Mouse (Mus musculus) adipocyte (in vitro differentiated cells): Measurements from ENCODE around the gene Plxnb2.

Source experiments
- DNase-seq: peaks from one replicate; pipeline ENCODE4 v3.0.0-alpha.2; 2016; ENCODE audit warnings: low spot score

Plxnb2 gene

DNA sequence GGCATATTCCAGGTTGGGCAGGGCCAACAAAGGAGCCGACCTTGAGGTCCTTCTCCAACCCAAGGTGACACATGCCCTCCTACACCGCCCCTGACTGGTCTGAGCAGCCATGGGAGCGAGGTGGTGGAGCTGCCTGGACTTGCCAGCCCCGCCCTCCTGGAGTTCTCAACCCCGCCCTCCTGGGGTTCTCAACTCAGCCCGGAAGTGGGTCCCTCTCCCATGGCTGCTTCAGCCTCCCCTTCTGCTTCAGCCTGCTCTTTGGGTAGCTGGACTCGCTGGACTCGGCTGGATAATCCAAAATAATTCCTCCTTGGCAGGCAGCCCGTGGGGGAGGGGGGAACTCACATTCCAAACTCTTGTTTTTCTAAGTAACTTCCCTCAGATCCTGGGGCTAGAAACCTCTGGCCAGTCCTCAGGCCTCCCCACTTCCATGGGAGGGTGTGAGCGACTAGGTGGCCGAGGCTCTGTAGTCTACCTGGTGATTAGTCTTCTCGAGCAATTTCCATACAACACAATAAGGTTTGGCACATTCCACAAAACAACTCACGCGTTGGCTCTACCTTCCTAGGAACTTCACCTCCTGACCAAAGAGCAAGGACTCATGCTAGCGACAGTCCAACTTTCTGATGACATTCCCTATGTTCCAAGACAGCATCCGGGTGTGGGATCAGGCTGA lies 1.5 kb downstream of the Plxnb2 start:
- peak; percentile 69 for DNase-seq

DNA sequence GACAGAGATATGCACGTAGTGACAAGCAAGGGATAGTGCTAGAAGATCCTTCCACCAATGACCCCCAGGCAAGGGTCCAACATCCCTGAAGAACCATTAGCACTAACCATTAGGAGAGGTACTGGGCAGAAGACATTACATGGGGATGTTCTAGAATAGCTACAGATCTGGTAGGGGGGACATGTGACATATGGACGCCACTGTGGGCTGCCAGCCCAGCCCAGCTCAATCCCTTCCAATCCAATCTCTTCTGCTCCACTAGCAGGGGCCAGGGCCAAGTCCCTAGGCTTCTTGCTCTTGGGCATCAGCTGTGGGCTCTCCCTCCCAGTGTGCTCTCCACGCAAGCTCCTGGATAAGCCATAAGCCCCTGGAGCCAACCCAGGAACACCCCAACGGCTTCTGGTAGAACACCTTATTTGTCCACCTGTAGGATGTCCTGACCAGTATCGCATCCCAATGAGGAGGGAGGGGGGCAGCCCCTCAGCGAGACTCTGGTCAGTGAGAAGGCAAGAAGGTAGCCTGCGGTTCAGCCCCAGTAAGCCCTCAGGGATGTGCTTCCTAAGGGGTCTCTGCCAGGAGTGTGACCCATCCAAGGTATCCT lies 2.2 kb downstream of the Plxnb2 start:
- no peak for DNase-seq

GRCm38 (mm10) chr15:89177576-89178259 lies 2.9 kb downstream of the Plxnb2 start:
- DNase-seq, result no peak

DNA sequence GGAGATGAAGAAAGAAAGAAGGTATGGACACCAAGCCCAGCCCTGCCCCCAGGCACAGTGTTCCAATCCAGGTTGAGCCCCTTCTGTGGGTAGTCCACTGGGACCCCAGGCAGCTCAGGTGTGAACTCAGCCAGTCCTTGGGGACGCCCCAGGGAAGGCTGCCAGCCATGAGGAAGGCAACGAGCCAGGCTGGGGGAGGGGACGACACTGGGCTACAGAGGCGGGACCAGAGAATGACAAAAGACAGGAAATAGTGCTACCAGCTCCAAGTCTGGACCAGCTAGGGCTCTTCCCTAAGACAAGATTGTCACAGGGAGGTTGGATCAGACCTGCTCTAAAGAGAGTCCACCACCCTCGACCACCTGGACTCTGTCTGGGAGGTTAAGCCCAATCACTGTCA lies 3.5 kb downstream of the Plxnb2 start:
- DNase-seq, result peak; percentile 70

GRCm38 (mm10) chr15:89175411-89176155 lies 5.0 kb downstream of the Plxnb2 start:
- DNase-seq, result no peak

- no peak for DNase-seq
These were observed 5.7 kb downstream of the Plxnb2 start for GRCm38 (mm10) chr15:89174889-89175339.

- DNase-seq, result no peak
These were observed 6.7 kb downstream of the Plxnb2 start for GRCm38 (mm10) chr15:89173906-89174214.

DNA sequence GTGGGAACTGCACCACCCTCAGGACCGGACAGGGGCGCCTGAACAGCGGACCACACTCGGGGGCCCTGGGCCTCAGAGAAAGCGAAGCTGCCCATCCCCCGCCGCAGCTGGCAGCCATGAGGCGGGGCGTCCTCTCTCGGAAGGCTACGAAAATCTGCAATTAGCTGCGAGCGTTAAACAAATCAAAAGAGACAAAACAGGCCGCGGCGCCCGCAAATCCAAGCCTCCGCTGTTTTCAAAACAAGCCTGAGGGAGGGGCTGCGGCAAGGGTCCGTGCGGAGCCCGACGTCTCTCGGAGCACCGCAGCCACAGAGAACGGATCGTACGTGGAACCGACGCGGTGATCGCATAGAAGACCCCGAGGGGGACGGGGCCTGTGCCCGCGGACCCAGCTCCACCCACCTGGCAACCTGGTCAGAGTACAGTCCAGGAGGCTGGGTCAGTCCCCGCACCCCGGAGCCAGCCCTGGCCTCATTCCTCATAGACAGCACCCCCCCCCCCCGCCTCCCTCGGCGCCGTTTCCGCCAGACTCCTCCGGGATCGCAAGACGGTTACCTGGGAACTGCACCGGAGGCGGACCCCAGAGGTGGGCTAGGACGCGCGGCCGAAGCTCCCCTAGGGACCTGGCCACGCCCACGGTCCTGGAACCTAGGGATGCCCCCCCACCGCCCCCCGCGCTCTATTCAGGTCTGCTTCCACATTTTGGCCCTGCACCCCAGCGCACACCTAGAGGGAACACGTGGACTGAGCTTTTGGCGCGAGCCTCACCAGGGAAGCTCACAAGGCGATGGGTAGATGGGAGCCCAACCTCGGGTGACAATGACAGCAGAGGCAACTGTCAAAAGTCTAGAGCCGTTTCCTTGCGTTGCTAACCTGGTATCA lies 7.3 kb downstream of the Plxnb2 start:
- DNase-seq, result no peak

- DNase-seq, result no peak
These were observed 8.2 kb downstream of the Plxnb2 start for GRCm38 (mm10) chr15:89172276-89172935.

GRCm38 (mm10) chr15:89171526-89172051 lies 9.0 kb downstream of the Plxnb2 start:
- no peak for DNase-seq

DNA sequence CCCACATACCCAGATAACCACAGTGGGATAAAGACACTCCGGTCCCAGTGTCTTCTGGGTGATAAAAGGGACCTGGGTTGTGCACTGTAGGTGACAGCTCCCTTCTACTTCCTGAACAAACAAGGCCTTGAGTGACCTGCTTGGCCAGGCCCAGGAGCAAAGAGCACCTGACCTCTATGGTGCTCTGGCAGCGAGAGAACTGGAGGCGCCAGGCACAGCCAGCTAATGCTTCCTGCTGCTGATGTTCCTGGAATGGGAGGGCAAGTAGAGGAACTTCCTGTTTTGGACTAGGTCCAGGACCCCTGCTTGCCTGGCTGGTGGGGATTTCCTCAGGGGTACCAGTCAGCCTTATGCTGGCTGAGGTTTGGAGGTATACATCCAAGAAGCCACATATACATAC lies 10.5 kb downstream of the Plxnb2 start:
- DNase-seq, result no peak

DNA sequence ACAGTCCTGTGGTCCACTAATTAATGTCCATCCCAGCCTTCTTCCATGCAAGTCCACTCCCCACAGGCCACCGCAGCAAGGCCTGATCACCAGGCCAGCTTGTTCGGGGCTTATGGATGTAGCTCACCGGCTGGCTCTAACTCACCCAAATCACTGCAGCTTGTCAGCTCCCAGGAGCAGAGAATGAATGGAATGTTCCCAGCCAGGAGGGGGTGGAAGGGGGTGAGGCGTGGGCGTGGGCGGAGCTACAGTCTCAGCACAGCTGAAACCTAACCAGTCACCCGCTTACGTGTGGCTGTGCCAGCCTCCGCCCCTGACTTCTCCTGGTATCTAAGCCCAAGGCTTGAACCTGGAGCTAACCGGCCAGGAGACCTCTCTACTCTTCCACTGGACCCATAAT lies 11.2 kb downstream of the Plxnb2 start:
- DNase-seq, result peak; percentile 80

GRCm38 (mm10) chr15:89168922-89169321 lies 11.7 kb downstream of the Plxnb2 start:
- DNase-seq, result no peak

- no peak for DNase-seq
These were observed 15.1 kb downstream of the Plxnb2 start for GRCm38 (mm10) chr15:89165478-89165877.

- no peak for DNase-seq
These were observed 19.2 kb downstream of the Plxnb2 start for GRCm38 (mm10) chr15:89161397-89161796.

DNA sequence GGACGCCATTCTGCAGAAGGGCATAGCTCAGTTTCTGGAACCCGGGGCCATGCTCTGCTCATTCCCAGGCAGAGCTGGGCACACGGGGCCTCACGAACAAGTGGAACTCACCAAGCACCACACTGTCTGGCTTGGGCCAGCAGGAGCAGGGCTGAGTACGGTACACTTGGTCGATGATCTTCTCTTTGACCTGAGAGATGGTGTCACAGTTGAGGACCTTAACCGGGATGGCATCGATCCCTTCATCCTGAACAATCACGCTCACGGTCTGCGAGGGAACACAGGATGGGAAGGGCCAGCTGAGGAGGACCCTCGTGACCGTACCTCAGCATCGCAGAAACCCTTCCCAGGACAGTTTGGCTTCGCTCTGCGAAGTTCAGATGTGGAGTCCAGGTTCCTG lies 22.1 kb downstream of the Plxnb2 start:
- no peak for DNase-seq

DNA sequence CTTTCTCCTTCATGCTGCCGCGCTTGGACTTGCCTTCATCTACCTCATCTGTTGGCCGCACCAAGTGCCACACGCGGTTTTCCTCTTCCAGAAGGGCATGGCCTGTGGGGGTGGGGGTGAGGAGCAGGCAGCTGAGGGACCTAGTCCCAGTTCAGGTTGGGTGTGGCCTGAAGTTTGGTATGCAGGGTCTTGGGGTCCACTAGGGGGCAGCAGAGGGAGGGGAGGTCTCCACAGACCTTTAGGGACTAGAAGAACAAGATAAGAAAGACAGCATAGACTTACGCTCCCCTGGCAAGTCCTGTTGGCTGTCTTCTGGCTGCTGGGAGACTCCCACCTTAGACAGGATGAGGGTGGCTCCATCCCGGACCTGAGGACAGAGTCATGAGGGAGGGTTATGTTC lies 22.6 kb downstream of the Plxnb2 start:
- DNase-seq, result peak; percentile 60

DNA sequence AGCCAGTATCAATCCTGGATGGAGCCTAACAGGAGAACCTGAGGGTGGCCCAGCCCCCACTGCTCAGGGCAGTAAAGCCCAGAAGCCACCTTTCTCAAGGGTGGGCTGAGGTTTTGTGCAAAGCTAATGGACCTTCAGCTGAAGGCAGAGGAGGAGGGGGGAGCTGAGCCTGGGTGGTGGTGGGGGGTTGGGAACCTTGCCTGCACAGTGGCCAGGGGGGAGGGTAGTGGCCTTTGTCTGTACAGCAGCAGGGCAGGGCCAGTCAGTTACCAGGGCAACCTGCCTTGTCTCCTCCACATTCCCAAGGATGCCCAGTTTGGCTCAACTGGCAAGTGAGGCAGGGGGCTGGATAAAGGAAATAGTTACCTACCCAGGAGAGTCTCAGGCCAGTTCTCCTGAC lies 28.3 kb downstream of the Plxnb2 start:
- no peak for DNase-seq

DNA sequence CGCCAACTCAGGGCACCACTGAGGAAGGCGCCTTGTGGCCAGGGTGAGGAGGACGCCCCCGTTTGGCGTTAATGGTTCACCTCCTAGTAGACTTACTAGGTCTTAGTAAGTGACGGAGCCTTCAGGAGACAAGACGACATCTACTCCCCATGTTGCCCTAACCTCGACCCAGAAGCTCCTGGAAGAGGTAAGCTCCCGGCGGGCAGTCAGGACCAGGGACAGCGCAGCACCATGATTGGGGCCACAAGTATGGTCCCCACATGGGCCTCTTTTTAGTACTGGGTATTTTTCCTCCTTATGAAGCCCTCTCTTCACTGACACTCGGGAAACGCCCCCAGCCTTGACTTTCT lies 30.6 kb downstream of the Plxnb2 start:
- DNase-seq, result no peak

DNA sequence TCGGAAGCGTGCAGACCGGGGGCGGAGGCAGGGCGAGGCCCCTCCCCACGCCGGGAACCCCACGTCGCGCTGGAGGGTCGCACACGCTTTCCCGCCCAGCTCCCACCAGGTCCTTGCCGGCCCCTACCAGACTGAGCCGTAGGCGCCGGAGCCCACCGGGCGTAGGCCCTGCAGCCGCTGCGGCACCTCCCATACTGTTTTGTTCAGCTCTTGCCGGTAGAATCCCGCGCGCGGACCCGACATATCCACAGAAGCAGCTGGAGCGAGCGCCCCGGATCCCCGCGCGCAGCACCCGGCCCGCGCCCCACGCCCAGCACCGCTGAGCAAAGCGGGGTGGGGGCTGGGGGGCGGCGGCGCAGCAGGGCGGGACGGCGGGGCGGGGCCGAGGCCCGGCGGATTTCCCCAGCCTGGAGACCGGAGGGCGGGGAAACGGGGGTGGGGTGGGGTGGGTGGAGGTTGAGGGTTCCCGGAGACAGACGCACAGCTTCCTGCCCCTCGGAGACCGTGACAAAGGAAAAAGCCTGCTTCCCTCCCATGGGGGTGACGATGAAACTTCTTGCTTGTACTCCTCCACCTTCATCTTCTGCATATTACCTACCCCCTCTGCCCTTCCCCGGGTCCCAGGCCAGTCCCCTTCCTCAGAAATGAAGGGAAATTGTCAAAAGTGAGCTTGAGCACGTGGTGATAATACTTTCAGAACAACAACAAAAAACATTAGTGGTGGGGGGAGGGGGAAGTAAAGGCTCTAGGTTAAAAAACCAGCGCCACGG lies 31.1 kb downstream of the Plxnb2 start, which contains the start of gene Mapk11:
Gene Mapk11, minus strand, starts transcription at position 358 of the 770 bp plus-strand sequence.
- DNase-seq, result no peak
